Mouse (Mus musculus) stomach, embryonic 16.5 days (tissue): ENCODE measurements around the gene Ptger1. TPM values are rescaled to one million over a fixed set of nuclear protein-coding genes. Genes with fewer than 3 reads are reported as not detected.

Experiments
- ATAC-seq: fragments of 200-750 bp; cut with Nextera tagmentation; 2 replicates; pipeline ENCODE4 v1.8.0; 2017; ENCODE audit warnings: moderate number of reproducible peaks, moderate TSS enrichment; ENCODE audit not compliant: insufficient read depth, low FRiP score
- H3K27ac ChIP-seq: fragments of 300-500 bp; sonication (generic); 2 replicates; pipeline ENCODE4 v1.5.1; 2014; ENCODE audit warnings: low read length
- H3K27me3 ChIP-seq: fragments of 300-500 bp; sonication (generic); 2 replicates; pipeline ENCODE4 v1.6.1; 2014; ENCODE audit warnings: low read length, control low read depth, mixed read lengths; ENCODE audit not compliant: control insufficient read depth, insufficient read depth
- H3K36me3 ChIP-seq: fragments of 300-500 bp; sonication (generic); 2 replicates; pipeline ENCODE4 v1.6.1; 2014; ENCODE audit warnings: low read length; ENCODE audit not compliant: control insufficient read depth, insufficient read depth
- H3K4me1 ChIP-seq: fragments of 300-500 bp; sonication (generic); 2 replicates; pipeline ENCODE4 v1.6.1; 2014; ENCODE audit warnings: low read length, control low read depth, mixed read lengths; ENCODE audit not compliant: control insufficient read depth, insufficient read depth
- H3K4me2 ChIP-seq: fragments of 300-500 bp; sonication (generic); 2 replicates; pipeline ENCODE4 v1.6.1; 2014; ENCODE audit warnings: low read depth, low read length, mixed read lengths
- H3K4me3 ChIP-seq: fragments of 300-500 bp; sonication (generic); replicated peaks from 2 replicates; pipeline ENCODE4 v1.5.1; 2014; ENCODE audit warnings: mild to moderate bottlenecking, low read length
- H3K9ac ChIP-seq: fragments of 300-500 bp; sonication (generic); 2 replicates; pipeline ENCODE4 v1.6.1; 2014; ENCODE audit warnings: low read length
- H3K9me3 ChIP-seq: fragments of 300-500 bp; sonication (generic); replicated peaks from 2 replicates; pipeline ENCODE4 v1.6.1; 2016; ENCODE audit warnings: low read length, control low read depth; ENCODE audit not compliant: control insufficient read depth
- WGBS: fragments of 180-500 bp; shearing (Covaris S2); extraction: QIAGEN DNeasy Blood & Tissue Kit; methylation state at CpG from one replicate; pipeline ENCODE4 v1.1.7; 2014; 5-methylcytosine and 5-hydroxymethylcytosine counted together
- polyA plus RNA-seq: library from polyadenylated mRNA; unstranded; fragments of >200 nt; fragmentation: Nextera tagmentation; extraction: Ambion mirVana; gene quantifications from 2 replicates; pipeline ENCODE4 v1.2.1, GENCODE M21; 2015

The Ptger1 gene
- polyA plus RNA-seq, 1 experiment from 2014 or later = 5.7 TPM

DNA sequence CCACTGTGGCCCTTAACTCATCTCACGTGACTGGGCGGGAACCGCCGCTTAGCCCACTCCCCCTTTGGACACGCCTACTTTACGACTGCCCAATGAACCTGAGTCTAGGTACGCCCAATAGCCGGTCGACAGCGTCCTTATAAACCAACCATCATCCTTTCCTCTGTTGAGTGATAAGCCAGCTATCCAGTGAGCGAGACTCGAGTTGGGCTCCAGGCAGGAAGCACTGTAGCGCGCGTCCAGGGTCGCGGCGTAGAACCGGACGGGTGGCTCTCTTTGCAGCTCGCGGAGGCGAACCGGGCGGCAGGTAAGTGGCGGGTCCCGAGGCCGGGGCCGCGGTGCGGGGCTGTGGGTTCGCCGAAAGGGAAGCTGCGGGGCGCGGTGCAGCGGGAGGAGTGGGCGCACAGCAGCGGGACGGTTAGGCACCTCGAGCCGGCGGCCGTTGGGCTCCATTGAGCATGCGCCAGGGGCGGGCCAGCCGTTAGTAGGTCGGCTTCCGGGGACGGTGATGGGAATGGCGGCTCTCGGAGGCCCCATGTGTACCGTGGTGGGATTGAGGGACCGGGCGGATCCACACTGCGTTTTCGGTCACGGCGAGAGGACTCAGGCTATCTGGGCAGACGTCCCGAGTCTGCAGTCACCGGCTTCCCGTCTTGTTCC is 48.7 kb downstream of the Ptger1 start, which contains the start of gene Ddx39:
Gene Ddx39 (plus strand): TSS at position 147 of the 660 bp plus-strand sequence.
- ATAC-seq = peak; percentile 100
- Histone ChIP-seq H3K4me3 (peak within 1 kb of the TSS; percentile 94), H3K9ac (peak within 1 kb of the TSS; percentile 92), H3K27me3 (no peaks in the 10 kb centered on the region), H3K4me1 (peaks cover 17% of the 10 kb centered on the region), H3K27ac (peak within 1 kb of the TSS; percentile 96), H3K36me3 (no peaks in the 10 kb centered on the region), H3K9me3 (no peaks in the 10 kb centered on the region), H3K4me2 (peak within 1 kb of the TSS; percentile 56)
- under 1% methylated on average over 63 of the region's 63 CpGs for WGBS

DNA sequence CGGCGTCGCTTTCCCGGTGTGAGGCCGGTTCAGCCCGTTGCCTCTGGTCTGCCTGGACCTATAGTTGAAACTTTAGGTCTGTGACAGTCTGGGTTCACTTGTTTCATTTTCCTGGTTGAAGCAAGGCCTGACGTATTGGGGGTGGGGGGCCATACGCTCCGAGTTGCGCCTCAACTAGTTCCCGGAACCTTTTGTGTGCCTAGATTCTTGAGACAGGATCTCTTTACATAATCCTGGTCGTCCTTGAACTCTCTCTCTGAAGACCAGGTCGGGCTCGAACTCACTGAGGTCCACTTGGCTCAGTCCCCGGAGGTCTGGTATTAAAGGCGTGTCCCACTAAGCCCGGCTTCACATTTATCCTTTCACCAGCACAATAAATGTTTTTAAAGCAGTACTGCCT is 49.3 kb downstream of the Ptger1 start:
- WGBS = under 1% methylated on average over 17 of the region's 17 CpGs
- H3K27ac ChIP-seq = peak overlapping the region; percentile 96; the same call in 1 of the 2 replicates
- no peaks in the 10 kb centered on the region for H3K27me3 ChIP-seq

DNA sequence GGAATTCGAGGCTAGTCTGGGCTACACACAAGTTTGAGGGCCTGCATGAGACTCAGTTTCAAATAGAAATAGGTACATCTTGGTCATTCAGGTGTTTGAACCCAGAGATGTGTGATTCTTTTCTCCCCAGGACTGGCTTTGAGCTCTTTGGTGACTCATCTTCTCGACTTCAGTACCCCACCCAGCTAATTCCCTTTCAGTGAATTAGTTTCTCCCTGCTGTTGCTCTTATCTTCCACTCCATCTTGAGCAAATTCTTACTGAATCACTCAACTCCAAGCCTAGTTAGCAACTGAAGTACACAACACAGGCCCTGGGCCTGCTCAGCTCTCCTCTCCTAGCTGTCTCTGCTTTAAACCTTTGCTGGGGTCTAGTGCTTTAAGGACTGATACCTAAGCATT is 50.1 kb downstream of the Ptger1 start:
- H3K4me2 ChIP-seq = peak overlapping the region; percentile 56
- peaks cover 13% of the 10 kb centered on the region for H3K36me3 ChIP-seq
- ATAC-seq = no peak
- H3K27me3 ChIP-seq = no peaks in the 10 kb centered on the region
- peak overlapping the region; percentile 94 for H3K4me3 ChIP-seq
- H3K9me3 ChIP-seq = no peaks in the 10 kb centered on the region
- WGBS = 58% methylated on average over 2 of the region's 2 CpGs
- H3K4me1 ChIP-seq = peaks cover 17% of the 10 kb centered on the region
- peak overlapping the region; percentile 92 for H3K9ac ChIP-seq
- peak overlapping the region; percentile 51 for H3K27ac ChIP-seq

More for the DNA sequence above, 49.3 kb downstream of the Ptger1 start:
- Histone ChIP-seq H3K4me1 (peaks cover 17% of the 10 kb centered on the region), H3K4me3 (peak overlapping the region; percentile 94), H3K36me3 (0 out of 2 replicates have a peak, but pooled peaks cover 6% of the 10 kb centered on the region), H3K9ac (peak overlapping the region; percentile 92), H3K9me3 (no peaks in the 10 kb centered on the region), H3K4me2 (peak overlapping the region; percentile 56)
- no peak for ATAC-seq

DNA sequence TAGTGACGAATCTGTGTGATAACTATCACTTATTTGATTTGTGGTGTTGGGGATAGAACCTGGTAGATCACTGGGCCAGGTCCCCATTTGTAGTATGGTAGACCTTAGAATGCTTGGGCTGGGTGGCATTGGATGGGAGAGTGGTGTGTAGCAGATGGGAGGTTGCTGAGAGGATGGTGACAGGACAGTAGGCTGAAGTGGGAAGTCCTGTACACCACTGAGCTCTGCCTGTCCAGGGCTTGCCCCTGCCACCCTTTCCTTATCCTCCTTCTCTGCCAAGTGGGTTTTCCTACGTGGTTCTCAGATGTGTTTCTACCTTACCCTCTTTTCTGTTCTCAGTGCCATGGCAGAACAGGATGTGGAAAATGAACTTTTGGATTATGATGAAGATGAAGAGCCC is 52.6 kb downstream of the Ptger1 start:
- H3K9ac ChIP-seq = no peak overlapping the region
- H3K4me1 ChIP-seq = peaks cover 17% of the 10 kb centered on the region
- no peak for ATAC-seq
- H3K9me3 ChIP-seq = no peaks in the 10 kb centered on the region
- H3K4me2 ChIP-seq = no peak overlapping the region
- 78% methylated on average over 2 of the region's 2 CpGs for WGBS
- H3K27ac ChIP-seq = no peak overlapping the region
- H3K36me3 ChIP-seq = peaks cover 20% of the 10 kb centered on the region
- no peak overlapping the region for H3K4me3 ChIP-seq
- H3K27me3 ChIP-seq = no peaks in the 10 kb centered on the region

DNA sequence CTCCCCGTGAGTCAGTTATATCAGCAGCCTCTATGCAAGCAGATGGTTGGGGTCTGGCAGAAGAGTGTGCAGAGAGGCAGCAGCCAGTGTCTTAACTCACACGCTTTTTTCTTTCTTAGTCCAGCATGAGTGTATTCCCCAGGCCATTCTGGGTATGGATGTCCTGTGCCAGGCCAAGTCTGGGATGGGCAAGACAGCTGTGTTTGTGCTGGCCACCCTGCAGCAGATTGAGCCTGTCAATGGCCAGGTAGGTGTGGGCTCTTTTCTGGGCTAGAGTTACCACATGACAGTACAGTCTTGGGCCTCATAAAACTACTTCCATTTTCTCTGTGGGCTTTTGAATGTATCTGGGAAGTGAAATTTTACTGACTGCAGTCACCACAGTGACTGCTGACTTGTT is 53.2 kb downstream of the Ptger1 start:
- no peaks in the 10 kb centered on the region for H3K9me3 ChIP-seq
- H3K4me3 ChIP-seq = no peak overlapping the region
- WGBS = 94% methylated on average over 2 of the region's 2 CpGs
- H3K4me1 ChIP-seq = peaks cover 17% of the 10 kb centered on the region
- H3K27ac ChIP-seq = no peak overlapping the region
- ATAC-seq = no peak
- H3K27me3 ChIP-seq = no peaks in the 10 kb centered on the region
- no peak overlapping the region for H3K9ac ChIP-seq
- H3K36me3 ChIP-seq = peaks cover 20% of the 10 kb centered on the region
- H3K4me2 ChIP-seq = no peak overlapping the region

DNA sequence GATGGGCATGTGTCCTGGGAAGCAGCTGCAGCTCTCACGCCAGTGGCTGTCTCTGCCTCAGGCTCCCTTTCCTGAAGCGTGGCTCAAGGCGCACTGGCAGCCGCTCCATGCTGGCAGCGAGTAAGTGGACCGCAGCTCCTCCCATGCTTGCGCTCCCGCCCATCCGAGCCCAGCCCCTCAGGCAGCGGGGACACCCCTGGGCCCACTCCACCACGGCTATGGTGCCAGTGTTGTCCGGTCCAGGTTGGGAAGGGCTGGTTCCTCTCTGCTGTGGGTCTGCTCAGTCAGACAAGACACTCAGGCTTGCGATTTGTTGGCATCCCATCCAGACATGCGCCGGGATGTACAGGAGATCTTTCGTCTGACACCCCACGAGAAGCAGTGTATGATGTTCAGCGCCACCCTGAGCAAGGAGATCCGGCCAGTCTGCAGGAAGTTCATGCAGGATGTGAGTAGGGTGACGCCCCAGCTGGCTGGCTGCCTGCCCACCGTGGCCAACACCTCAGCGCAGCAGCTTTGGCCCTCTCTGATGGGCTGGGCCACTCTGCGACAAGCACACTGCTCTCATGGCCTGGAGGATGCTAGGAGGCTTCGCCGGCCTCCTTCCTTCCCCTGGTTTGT is 55.0 kb downstream of the Ptger1 start:
- H3K9me3 ChIP-seq = no peaks in the 10 kb centered on the region
- H3K4me3 ChIP-seq = no peak overlapping the region
- H3K36me3 ChIP-seq = peaks cover 26% of the 10 kb centered on the region
- peaks cover 12% of the 10 kb centered on the region for H3K4me1 ChIP-seq
- no peak overlapping the region for H3K9ac ChIP-seq
- no peak for ATAC-seq
- H3K27ac ChIP-seq = no peak overlapping the region
- H3K27me3 ChIP-seq = no peaks in the 10 kb centered on the region
- 87% methylated on average over 25 of the region's 25 CpGs for WGBS
- H3K4me2 ChIP-seq = no peak overlapping the region

Other genes with a start within 250 kb of the Ptger1 start
- 88.7 and 98.3 TPM in 2 replicates for gene Scoc, start 208.3 kb upstream of the Ptger1 start, polyA plus RNA-seq
- not detected in 2 replicates for gene Olfr370, start 130.9 kb upstream of the Ptger1 start, polyA plus RNA-seq
- 285 and 326 TPM in 2 replicates for gene Ndufb7, start 100.0 kb upstream of the Ptger1 start, polyA plus RNA-seq
- 503 and 554 TPM in 2 replicates for gene Tecr, start 58.7 kb upstream of the Ptger1 start, polyA plus RNA-seq
- 69.6 and 74.3 TPM in 2 replicates for gene Dnajb1, start 58.5 kb upstream of the Ptger1 start, polyA plus RNA-seq
- gene Gipc1, start 14.0 kb upstream of the Ptger1 start, polyA plus RNA-seq = 190 TPM in 2 replicates
- gene Pkn1, start 32.5 kb downstream of the Ptger1 start, polyA plus RNA-seq = 14.7 and 19.9 TPM in 2 replicates
- 154 and 167 TPM in 2 replicates for gene Ddx39, start 48.5 kb downstream of the Ptger1 start, polyA plus RNA-seq
- 40.5 and 45.6 TPM in 2 replicates for gene Adgre5, start 74.6 kb downstream of the Ptger1 start, polyA plus RNA-seq
- 12.6 and 13.2 TPM in 2 replicates for gene Adgrl1, start 233.4 kb downstream of the Ptger1 start, polyA plus RNA-seq